Mouse (Mus musculus): ENCODE data around the gene Sema5a. TPM values are rescaled to one million over a fixed set of nuclear protein-coding genes. Genes with fewer than 3 reads are reported as not detected.
"Not testable (repeated sequence)": the region's sequence is repeated elsewhere in the genome, so short reads cannot be mapped to it uniquely, and the experiment has no call there.

The Sema5a gene
- total and polyA plus RNA-seq, 3 experiments = 0.17 to 0.27 (median 0.17) TPM

DNA sequence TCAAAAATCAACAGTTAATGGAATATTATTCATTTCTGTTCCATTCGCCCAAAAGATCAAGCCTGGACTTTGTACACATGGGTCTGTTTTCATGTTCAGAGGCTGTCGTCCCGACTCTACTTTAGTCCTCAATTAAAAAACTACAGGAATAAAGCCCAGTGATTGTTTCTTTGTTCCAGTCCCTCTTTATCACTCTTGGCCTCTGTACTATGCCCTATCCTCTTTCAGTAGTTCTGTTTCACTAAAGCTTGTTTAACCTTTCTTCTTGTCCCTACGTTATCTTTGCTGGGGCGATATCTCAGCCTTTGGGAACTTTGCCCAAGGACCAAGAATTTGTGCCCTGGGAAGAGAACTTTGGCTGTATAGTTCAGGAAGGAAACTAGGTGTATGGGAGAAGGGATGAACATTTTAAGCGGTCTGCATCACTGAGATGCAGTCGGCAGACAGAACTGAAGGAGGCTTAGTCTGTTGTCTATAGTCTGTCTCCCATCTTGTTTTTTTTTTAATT lies 17.7 kb upstream of the Sema5a start:
- in situ Hi-C loops (cut with MboI; ENCODE audit: low pct_ligation_motif_present, low pct_unique_long_range_greater_than_20kb, low sequenced_read_pairs) = loop anchor here (25.0 kb wide), 2 partner anchors 215 to 485 kb away; no protein-coding TSS in a partner anchor
- Histone ChIP-seq H3K4me3 (replicated peaks in 1 of 3; ENCODE audit: low read depth in 2 of 3, low read length in 2 of 3, poor library complexity in 1 of 3) (no peak overlapping the region), H3K4me2 (ENCODE audit: insufficient read depth, low read depth, poor library complexity, severe bottlenecking) (no peak overlapping the region), H3K9ac (ENCODE audit: insufficient read depth, low read depth) (no peak overlapping the region), H3K27ac (ENCODE audit: insufficient read depth, low read depth) (no peak overlapping the region), H3K36me3 (replicated peaks in 1 of 2; ENCODE audit: control insufficient read depth in 1 of 2, insufficient read depth in 1 of 2, low read length in 1 of 2) (no peaks in the 10 kb centered on the region), H3K4me1 (ENCODE audit: control insufficient read depth in 1 of 2, insufficient read depth in 2 of 2) (peaks cover 5 to 10% of the 10 kb centered on the region in 2 experiments), H3K9me3 (replicated peaks; ENCODE audit: low read length) (no peaks in the 10 kb centered on the region), H3K79me2 (replicated peaks; ENCODE audit: control insufficient read depth, extremely low read depth, insufficient read depth, poor library complexity, severe bottlenecking) (no peaks in the 10 kb centered on the region), H3K27me3 (replicated peaks) (no peaks in the 10 kb centered on the region)
- no peak for DNase-seq (ENCODE audit: extremely low read depth)
- TF ChIP-seq UBTF (IDR thresholded peaks at IDR 0.05; ENCODE audit: low read depth, low read length) = no peak
- TF ChIP-seq TCF12 (IDR thresholded peaks at IDR 0.05; ENCODE audit: low read depth, low read length) = no peak
- no peak for TF ChIP-seq JUN (IDR thresholded peaks at IDR 0.05; ENCODE audit: insufficient read depth, low read depth, low read length)
- dilution Hi-C loops (cut with MboI; ENCODE audit: extremely low pct_ligation_motif_present, extremely low pct_unique_long_range_greater_than_20kb, low sequenced_read_pairs) = no loop called here

- peaks cover 5 to 10% of the 10 kb centered on the region in 2 experiments for H3K4me1 ChIP-seq (ENCODE audit: control insufficient read depth in 1 of 2, insufficient read depth in 2 of 2)
- dilution Hi-C loops (cut with MboI; ENCODE audit: extremely low pct_ligation_motif_present, extremely low pct_unique_long_range_greater_than_20kb, low sequenced_read_pairs) (no loop called here), in situ Hi-C loops (cut with MboI; ENCODE audit: low pct_ligation_motif_present, low pct_unique_long_range_greater_than_20kb, low sequenced_read_pairs) (loop anchor here (25.0 kb wide), 2 partner anchors 218 to 482 kb away; no protein-coding TSS in a partner anchor)
- H3K79me2 ChIP-seq (replicated peaks; ENCODE audit: control insufficient read depth, extremely low read depth, insufficient read depth, poor library complexity, severe bottlenecking) = no peaks in the 10 kb centered on the region
- H3K9ac ChIP-seq (ENCODE audit: insufficient read depth, low read depth) = no peak overlapping the region
- H3K9me3 ChIP-seq (replicated peaks; ENCODE audit: low read length) = no peaks in the 10 kb centered on the region
- no peak overlapping the region for H3K27ac ChIP-seq (ENCODE audit: insufficient read depth, low read depth)
- peak; percentile 54 for DNase-seq (ENCODE audit: extremely low read depth)
- TF ChIP-seq ZKSCAN1 (IDR thresholded peaks at IDR 0.05; ENCODE audit: borderline replicate concordance, low read depth, low read length) (no peak), UBTF (IDR thresholded peaks at IDR 0.05; ENCODE audit: low read depth, low read length) (no peak), ETS1 (conservative IDR thresholded peaks at IDR 0.05; ENCODE audit: low read depth, low read length) (no peak), NELFE (IDR thresholded peaks at IDR 0.05; ENCODE audit: low read depth, low read length) (no peak), E2F4 (IDR thresholded peaks at IDR 0.05; ENCODE audit: insufficient replicate concordance, low read depth, low read length) (no peak), EP300 (IDR thresholded peaks at IDR 0.05; ENCODE audit: low read length) (no peak)
- H3K27me3 ChIP-seq (replicated peaks) = no peaks in the 10 kb centered on the region
- no peaks in the 10 kb centered on the region for H3K36me3 ChIP-seq (replicated peaks in 1 of 2; ENCODE audit: control insufficient read depth in 1 of 2, insufficient read depth in 1 of 2, low read length in 1 of 2)
- H3K4me3 ChIP-seq (replicated peaks in 1 of 3; ENCODE audit: low read depth in 2 of 3, low read length in 2 of 3, poor library complexity in 1 of 3) = no peak overlapping the region
- no peak overlapping the region for H3K4me2 ChIP-seq (ENCODE audit: insufficient read depth, low read depth, poor library complexity, severe bottlenecking)
Observed at GRCm38 (mm10) chr15:32230066-32230465, 14.5 kb upstream of the Sema5a start.

DNA sequence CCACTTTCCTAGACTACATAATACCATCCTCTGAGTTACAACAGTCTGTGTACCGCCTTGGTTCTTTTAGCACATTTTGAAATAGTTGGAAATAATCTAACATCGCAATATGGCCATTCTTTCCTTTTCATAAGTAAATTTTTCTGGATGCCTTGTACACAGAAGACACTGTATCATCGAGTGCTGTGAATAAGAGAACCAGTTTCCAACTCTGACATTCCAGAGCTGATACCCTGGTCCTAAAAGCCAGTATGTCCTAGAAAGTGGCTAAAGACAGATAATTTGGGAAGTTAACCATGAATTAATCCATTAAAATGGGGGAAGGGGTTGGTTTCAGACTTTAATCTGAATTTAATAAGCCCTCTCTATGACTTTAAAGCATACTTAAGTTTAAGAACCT lies 12.4 kb upstream of the Sema5a start:
- Histone ChIP-seq H3K9ac (ENCODE audit: insufficient read depth, low read depth) (no peak overlapping the region), H3K4me2 (ENCODE audit: insufficient read depth, low read depth, poor library complexity, severe bottlenecking) (no peak overlapping the region), H3K36me3 (replicated peaks in 1 of 2; ENCODE audit: control insufficient read depth in 1 of 2, insufficient read depth in 1 of 2, low read length in 1 of 2) (no peaks in the 10 kb centered on the region), H3K27me3 (replicated peaks) (no peaks in the 10 kb centered on the region), H3K4me3 (replicated peaks in 1 of 3; ENCODE audit: low read depth in 2 of 3, low read length in 2 of 3, poor library complexity in 1 of 3) (no peak overlapping the region), H3K9me3 (replicated peaks; ENCODE audit: low read length) (no peaks in the 10 kb centered on the region), H3K4me1 (ENCODE audit: control insufficient read depth in 1 of 2, insufficient read depth in 2 of 2) (peaks cover 5 to 10% of the 10 kb centered on the region in 2 experiments), H3K79me2 (replicated peaks; ENCODE audit: control insufficient read depth, extremely low read depth, insufficient read depth, poor library complexity, severe bottlenecking) (no peaks in the 10 kb centered on the region), H3K27ac (ENCODE audit: insufficient read depth, low read depth) (no peak overlapping the region)
- no peak for DNase-seq (ENCODE audit: extremely low read depth)
- dilution Hi-C loops (cut with MboI; ENCODE audit: extremely low pct_ligation_motif_present, extremely low pct_unique_long_range_greater_than_20kb, low sequenced_read_pairs) = no loop called here
- in situ Hi-C loops (cut with MboI; ENCODE audit: low pct_ligation_motif_present, low pct_unique_long_range_greater_than_20kb, low sequenced_read_pairs) = loop anchor here (25.0 kb wide), 2 partner anchors 220 to 480 kb away; no protein-coding TSS in a partner anchor
- TF ChIP-seq ZMIZ1 (IDR thresholded peaks at IDR 0.05; ENCODE audit: low read depth, low read length) = no peak
- no peak for TF ChIP-seq UBTF (IDR thresholded peaks at IDR 0.05; ENCODE audit: low read depth, low read length)
- no peak for TF ChIP-seq SIN3A (IDR thresholded peaks at IDR 0.05; ENCODE audit: low read length)
- no peak for TF ChIP-seq IRF4 (IDR thresholded peaks at IDR 0.05; ENCODE audit: low read depth, low read length)
- no peak for TF ChIP-seq RCOR1 (conservative IDR thresholded peaks at IDR 0.05; ENCODE audit: low read depth, low read length)
- no peak for TF ChIP-seq ZKSCAN1 (IDR thresholded peaks at IDR 0.05; ENCODE audit: borderline replicate concordance, low read depth, low read length)
- TF ChIP-seq RAD21 (IDR thresholded peaks at IDR 0.05; ENCODE audit: low read depth, low read length) = no peak
- no peak for TF ChIP-seq NRF1 (IDR thresholded peaks at IDR 0.05; ENCODE audit: low read depth, low read length)
- no peak for TF ChIP-seq TCF12 (IDR thresholded peaks at IDR 0.05; ENCODE audit: low read depth, low read length)
- TF ChIP-seq USF1 (IDR thresholded peaks at IDR 0.05; ENCODE audit: low read depth, low read length) = no peak
- TF ChIP-seq JUN (IDR thresholded peaks at IDR 0.05; ENCODE audit: insufficient read depth, low read depth, low read length) = no peak

GRCm38 (mm10) chr15:32232666-32233141 lies 11.9 kb upstream of the Sema5a start:
- H3K4me2 ChIP-seq (ENCODE audit: insufficient read depth, low read depth, poor library complexity, severe bottlenecking); H3K9me3 ChIP-seq (replicated peaks; ENCODE audit: low read length); H3K27me3 ChIP-seq (replicated peaks); H3K9ac ChIP-seq (ENCODE audit: insufficient read depth, low read depth); H3K36me3 ChIP-seq (replicated peaks in 1 of 2; ENCODE audit: control insufficient read depth in 1 of 2, insufficient read depth in 1 of 2, low read length in 1 of 2); dilution Hi-C loops (cut with MboI; ENCODE audit: extremely low pct_ligation_motif_present, extremely low pct_unique_long_range_greater_than_20kb, low sequenced_read_pairs); H3K79me2 ChIP-seq (replicated peaks; ENCODE audit: control insufficient read depth, extremely low read depth, insufficient read depth, poor library complexity, severe bottlenecking); DNase-seq (ENCODE audit: extremely low read depth); H3K27ac ChIP-seq (ENCODE audit: insufficient read depth, low read depth); H3K4me3 ChIP-seq (replicated peaks in 1 of 3; ENCODE audit: low read depth in 2 of 3, low read length in 2 of 3, poor library complexity in 1 of 3): not testable (repeated sequence)
- H3K4me1 ChIP-seq (ENCODE audit: control insufficient read depth in 1 of 2, insufficient read depth in 2 of 2) = peaks cover 5 to 10% of the 10 kb centered on the region in 2 experiments
- in situ Hi-C loops (cut with MboI; ENCODE audit: low pct_ligation_motif_present, low pct_unique_long_range_greater_than_20kb, low sequenced_read_pairs) = loop anchor here (25.0 kb wide), 2 partner anchors 220 to 480 kb away; no protein-coding TSS in a partner anchor

All from CH12.LX (cell line).